Mouse (Mus musculus): ENCODE results near the gene Ndrg2. TPM values are rescaled to one million over a fixed set of nuclear protein-coding genes. Genes with fewer than 3 reads are reported as not detected.
"Not testable (repeated sequence)": the region's sequence is repeated elsewhere in the genome, so short reads cannot be mapped to it uniquely, and the experiment has no call there.

Gene Ndrg2
- total RNA-seq, 2 experiments from 2014 or later = 5.9 TPM; not detected in 1

- ATAC-seq (replicated peaks; ENCODE audit: low FRiP score, poor library complexity, severe bottlenecking) = no peak
Observed at GRCm38 (mm10) chr14:51884031-51884544, 29.9 kb downstream of the Ndrg2 start.

DNA sequence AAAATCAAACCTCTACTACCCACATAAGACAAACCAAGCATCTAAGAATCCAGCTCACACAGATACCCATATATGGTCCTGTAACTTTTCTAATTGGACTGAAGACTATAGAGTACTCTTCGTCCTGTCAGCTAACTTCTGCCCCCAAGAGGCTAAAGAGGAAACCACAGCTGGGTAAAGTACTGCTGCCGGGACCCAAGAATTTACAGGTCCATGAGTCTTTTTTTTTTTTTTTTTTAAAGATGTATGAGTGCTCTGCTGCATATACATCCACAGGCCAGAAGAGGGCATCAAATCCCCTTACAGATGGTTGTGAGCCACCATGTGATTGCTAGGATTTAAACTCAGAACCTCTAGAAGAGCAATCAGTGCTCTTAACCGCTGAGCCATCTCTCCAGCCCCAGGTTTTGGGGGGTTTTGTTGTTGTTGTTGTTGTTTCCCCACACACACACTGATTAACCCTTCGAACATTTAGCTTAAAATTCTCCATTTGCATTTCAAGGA lies 30.4 kb downstream of the Ndrg2 start:
- ATAC-seq (replicated peaks; ENCODE audit: low FRiP score, poor library complexity, severe bottlenecking) = 0 out of 2 replicates have a peak, but pooled peaks have one; percentile 30

- ATAC-seq (replicated peaks; ENCODE audit: low FRiP score, poor library complexity, severe bottlenecking) = no peak
Observed at GRCm38 (mm10) chr14:51877517-51877916, 36.4 kb downstream of the Ndrg2 start.

- no peak for ATAC-seq (replicated peaks; ENCODE audit: low FRiP score, poor library complexity, severe bottlenecking)
Observed at GRCm38 (mm10) chr14:51871741-51872140, 42.2 kb downstream of the Ndrg2 start.

DNA sequence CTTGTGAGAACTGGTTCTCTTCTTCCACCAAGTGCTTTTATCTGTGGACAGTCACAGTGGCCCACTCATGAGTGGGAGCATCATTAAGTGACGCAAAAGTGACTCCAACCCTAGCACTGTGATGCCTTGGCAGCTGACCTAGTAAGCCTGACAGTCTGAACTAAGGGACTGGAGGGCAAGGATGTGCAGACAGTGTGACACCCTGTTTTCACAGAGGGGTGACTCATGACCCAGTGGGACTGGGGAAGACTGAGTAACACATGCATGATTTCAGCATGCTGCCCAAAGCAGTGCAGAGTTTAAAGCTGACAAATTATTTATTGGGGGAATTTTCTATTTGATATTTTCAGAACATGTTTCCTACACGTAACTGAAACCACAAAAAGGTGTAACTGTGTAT lies 43.2 kb downstream of the Ndrg2 start:
- no peak for ATAC-seq (replicated peaks; ENCODE audit: low FRiP score, poor library complexity, severe bottlenecking)

DNA sequence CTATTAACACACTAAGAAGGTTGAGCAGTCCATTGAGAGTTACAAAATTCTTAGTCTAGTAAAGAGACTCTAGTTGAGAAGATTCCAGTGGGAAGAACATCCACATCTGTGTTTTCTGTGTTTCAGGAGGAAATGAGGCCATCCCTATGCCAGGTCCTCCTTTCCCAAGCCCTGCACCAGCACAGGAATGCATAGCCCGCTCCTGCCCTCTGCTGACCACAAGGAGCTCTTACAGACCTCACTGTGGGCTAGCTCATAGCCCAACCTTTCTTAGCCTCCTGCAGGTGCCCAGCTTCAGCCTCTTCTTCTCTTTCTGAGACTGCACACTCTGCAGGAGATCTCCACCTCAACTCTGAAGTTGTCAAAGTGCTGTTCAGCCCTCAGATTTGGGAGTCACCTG lies 50.4 kb downstream of the Ndrg2 start:
- not testable (repeated sequence) for ATAC-seq (replicated peaks; ENCODE audit: low FRiP score, poor library complexity, severe bottlenecking)

- not testable (repeated sequence) for ATAC-seq (replicated peaks; ENCODE audit: low FRiP score, poor library complexity, severe bottlenecking)
Observed at GRCm38 (mm10) chr14:51855280-51855679, 58.7 kb downstream of the Ndrg2 start.

Other genes starting within 250 kb of the Ndrg2 start
- not detected in 2 replicates for gene Gm17079, start 218.7 kb downstream of the Ndrg2 start, total RNA-seq (2015; ENCODE audit: low replicate concordance)
- not detected in 2 replicates for gene Gm17079, start 218.7 kb downstream of the Ndrg2 start, total RNA-seq (2017; ENCODE audit: low replicate concordance)
- not detected in 2 replicates for gene Gm5800, start 197.0 kb downstream of the Ndrg2 start, total RNA-seq (2015; ENCODE audit: low replicate concordance)
- not detected in 2 replicates for gene Gm5800, start 197.0 kb downstream of the Ndrg2 start, total RNA-seq (2017; ENCODE audit: low replicate concordance)
- gene Ang4, start 140.6 kb downstream of the Ndrg2 start, total RNA-seq (2015; ENCODE audit: low replicate concordance) = not detected in 2 replicates
- not detected in 2 replicates for gene Ang4, start 140.6 kb downstream of the Ndrg2 start, total RNA-seq (2017; ENCODE audit: low replicate concordance)
- not detected in 2 replicates for gene AY358078, start 114.1 kb downstream of the Ndrg2 start, total RNA-seq (2015; ENCODE audit: low replicate concordance)
- not detected in 2 replicates for gene AY358078, start 114.1 kb downstream of the Ndrg2 start, total RNA-seq (2017; ENCODE audit: low replicate concordance)
- 7.1 and 23.1 TPM in 2 replicates for gene Ear6, start 60.5 kb downstream of the Ndrg2 start, total RNA-seq (2015; ENCODE audit: low replicate concordance)
- 28.3 and 36.7 TPM in 2 replicates for gene Ear6, start 60.5 kb downstream of the Ndrg2 start, total RNA-seq (2017; ENCODE audit: low replicate concordance)
- gene Mettl17, start 29.3 kb downstream of the Ndrg2 start, total RNA-seq (2015; ENCODE audit: low replicate concordance) = 1.7 and 4.3 TPM in 2 replicates
- 11.3 TPM in 1 of 2 replicates, not detected in the other for gene Mettl17, start 29.3 kb downstream of the Ndrg2 start, total RNA-seq (2017; ENCODE audit: low replicate concordance)
- gene Slc39a2, start 21.3 kb downstream of the Ndrg2 start, total RNA-seq (2015; ENCODE audit: low replicate concordance) = 2.1 TPM in 1 of 2 replicates, not detected in the other
- gene Slc39a2, start 21.3 kb downstream of the Ndrg2 start, total RNA-seq (2017; ENCODE audit: low replicate concordance) = not detected in 2 replicates
- not detected in 2 replicates for gene Tppp2, start 4.3 kb upstream of the Ndrg2 start, total RNA-seq (2015; ENCODE audit: low replicate concordance)
- not detected in 2 replicates for gene Tppp2, start 4.3 kb upstream of the Ndrg2 start, total RNA-seq (2017; ENCODE audit: low replicate concordance)
- gene Rnase13, start 8.6 kb upstream of the Ndrg2 start, total RNA-seq (2015; ENCODE audit: low replicate concordance) = not detected in 2 replicates
- not detected in 2 replicates for gene Rnase13, start 8.6 kb upstream of the Ndrg2 start, total RNA-seq (2017; ENCODE audit: low replicate concordance)
- 6.5 and 20.5 TPM in 2 replicates for gene Arhgef40, start 70.6 kb upstream of the Ndrg2 start, total RNA-seq (2015; ENCODE audit: low replicate concordance)
- 11.6 and 16.2 TPM in 2 replicates for gene Arhgef40, start 70.6 kb upstream of the Ndrg2 start, total RNA-seq (2017; ENCODE audit: low replicate concordance)
- gene Tmem253, start 101.5 kb upstream of the Ndrg2 start, total RNA-seq (2015; ENCODE audit: low replicate concordance) = 6.5 TPM in 1 of 2 replicates, not detected in the other
- 0.15 TPM in 1 of 2 replicates, not detected in the other for gene Tmem253, start 101.5 kb upstream of the Ndrg2 start, total RNA-seq (2017; ENCODE audit: low replicate concordance)
- gene Zfp219, start 106.6 kb upstream of the Ndrg2 start, total RNA-seq (2015; ENCODE audit: low replicate concordance) = 2.2 and 4.2 TPM in 2 replicates
- 3.9 and 4.8 TPM in 2 replicates for gene Zfp219, start 106.6 kb upstream of the Ndrg2 start, total RNA-seq (2017; ENCODE audit: low replicate concordance)
- not detected in 2 replicates for gene Olfr221, start 128.3 kb upstream of the Ndrg2 start, total RNA-seq (2015; ENCODE audit: low replicate concordance)
- gene Olfr221, start 128.3 kb upstream of the Ndrg2 start, total RNA-seq (2017; ENCODE audit: low replicate concordance) = not detected in 2 replicates
- 211 and 286 TPM in 2 replicates for gene Hnrnpc, start 189.9 kb upstream of the Ndrg2 start, total RNA-seq (2015; ENCODE audit: low replicate concordance)
- gene Hnrnpc, start 189.9 kb upstream of the Ndrg2 start, total RNA-seq (2017; ENCODE audit: low replicate concordance) = 222 and 316 TPM in 2 replicates
- gene Rpgrip1, start 196.5 kb upstream of the Ndrg2 start, total RNA-seq (2015; ENCODE audit: low replicate concordance) = 0.36 and 10.1 TPM in 2 replicates
- gene Rpgrip1, start 196.5 kb upstream of the Ndrg2 start, total RNA-seq (2017; ENCODE audit: low replicate concordance) = 1.3 and 9.9 TPM in 2 replicates